Mouse (Mus musculus): ENCODE data around the gene Scamp5.

GRCm38 (mm10) chr9:57502911-57503621 is 35.2 kb upstream of the Scamp5 start:
- TF ChIP-seq CTCF (IDR thresholded peaks at IDR 0.05; ENCODE audit: low read depth) (no peak), EP300 (IDR thresholded peaks at IDR 0.05; ENCODE audit: low read depth) (no peak)
